Mouse (Mus musculus) adrenal gland, postnatal 25 days (tissue): ENCODE results near the gene Celf5. TPM values are rescaled to one million over a fixed set of nuclear protein-coding genes. Genes with fewer than 3 reads are reported as not detected.
A peak's percentile ranks its signal among the peaks of the same experiment; 100 is the strongest.

Experiments used
- DNase-seq: peaks from one replicate; pipeline ENCODE4 v3.0.0; 2021; ENCODE audit warnings: mixed read lengths
- total RNA-seq: library from RNA; stranded (reverse); gene quantifications from 2 replicates; pipeline ENCODE4 v1.2.3, GENCODE M21; 2021

Celf5 gene
- total RNA-seq, 1 experiment from 2014 or later = 1.2 TPM

DNA sequence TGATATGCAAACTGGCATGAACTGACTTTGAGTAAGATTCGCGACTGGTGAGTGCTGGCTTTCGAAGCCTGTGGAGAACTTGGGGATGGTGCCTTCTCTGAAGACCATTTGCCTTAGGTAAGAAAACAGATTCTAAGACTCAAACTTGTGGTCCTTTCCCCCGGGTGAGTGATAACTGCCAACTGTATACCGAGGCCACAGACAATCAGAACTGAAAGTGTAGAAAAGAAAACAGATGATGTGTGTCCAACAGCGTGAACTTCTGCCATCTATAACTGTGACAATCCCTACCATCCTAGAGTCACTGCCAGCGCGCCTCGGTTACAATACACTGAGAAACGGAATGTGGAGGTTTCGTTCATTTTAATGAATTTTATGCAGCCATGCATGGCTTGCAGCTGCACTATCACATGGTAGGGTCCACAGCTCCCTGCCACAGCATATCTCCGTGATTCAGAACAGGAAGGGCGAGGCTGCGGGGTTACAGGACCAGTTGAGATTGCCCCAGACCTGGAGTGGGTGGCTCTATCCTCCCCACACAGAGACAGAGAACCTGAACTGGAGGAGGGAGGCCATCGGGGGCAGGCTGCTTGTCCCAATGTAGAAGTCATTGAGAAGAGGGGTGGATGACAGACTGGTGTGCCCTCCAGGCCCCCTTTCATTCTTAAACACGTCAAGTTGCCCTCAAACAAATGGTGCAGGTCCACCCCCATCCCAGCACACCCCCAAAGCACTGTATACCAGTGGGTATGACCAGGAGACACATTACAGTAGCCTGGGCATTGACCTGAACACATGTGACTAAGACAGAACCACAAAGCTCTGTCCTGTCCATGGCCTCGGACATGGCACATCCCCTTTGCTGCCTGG, 15.1 kb upstream of the Celf5 start:
- DNase-seq = no peak

DNA sequence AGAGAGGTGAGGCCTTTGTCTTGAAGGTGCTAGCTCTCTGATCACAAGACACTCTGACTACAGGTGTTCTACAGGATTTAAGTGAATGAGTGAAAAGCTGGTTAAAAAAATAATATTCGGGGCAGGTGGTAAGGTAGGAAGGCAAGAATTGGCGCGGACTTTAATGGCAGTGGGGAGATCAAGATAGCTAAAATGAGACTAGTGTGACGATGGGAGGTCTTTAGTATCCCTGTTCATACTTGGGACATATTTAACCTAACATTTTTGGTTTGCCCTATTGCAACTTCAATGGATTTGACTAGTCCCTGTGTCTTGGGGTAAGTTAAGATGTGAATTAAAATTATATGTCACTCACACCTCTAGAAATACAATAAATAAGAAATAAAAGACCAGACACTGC, 14.5 kb upstream of the Celf5 start:
- DNase-seq = no peak

DNA sequence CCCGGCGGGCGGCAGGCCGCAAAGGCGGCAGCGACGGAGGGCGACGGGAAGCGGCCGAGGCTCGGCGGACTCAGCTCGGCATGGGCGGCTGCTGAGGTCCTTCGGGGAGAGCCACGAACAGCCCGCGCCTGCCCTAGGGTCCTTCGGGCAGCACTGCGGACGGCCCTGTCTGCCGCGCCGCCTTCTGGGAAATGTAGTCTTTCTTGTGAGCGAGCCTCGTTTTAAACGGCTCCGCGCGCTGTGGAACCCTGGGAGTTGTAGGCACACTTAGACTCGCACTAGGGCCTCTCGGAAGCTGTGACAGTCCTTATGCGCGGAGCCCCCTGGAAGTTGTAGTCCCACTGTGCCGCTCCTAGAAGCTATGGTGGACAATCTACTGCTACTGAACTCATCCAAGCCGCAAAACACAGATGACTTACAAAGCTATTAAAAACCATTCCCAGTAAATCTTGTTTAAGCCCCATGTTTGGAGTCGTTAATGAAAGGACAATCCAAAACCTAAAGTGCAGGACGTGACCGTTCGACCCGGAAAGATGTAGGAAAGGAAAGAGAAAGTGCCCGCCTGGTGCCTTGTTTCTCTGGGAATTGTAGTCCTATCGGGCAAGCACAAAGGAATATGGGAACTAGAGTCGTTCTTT, 13.9 kb upstream of the Celf5 start, which contains the start of gene Ncln:
Gene Ncln (minus strand): TSS at position 129 of the 638 bp plus-strand sequence.
- DNase-seq = peak; percentile 95

DNA sequence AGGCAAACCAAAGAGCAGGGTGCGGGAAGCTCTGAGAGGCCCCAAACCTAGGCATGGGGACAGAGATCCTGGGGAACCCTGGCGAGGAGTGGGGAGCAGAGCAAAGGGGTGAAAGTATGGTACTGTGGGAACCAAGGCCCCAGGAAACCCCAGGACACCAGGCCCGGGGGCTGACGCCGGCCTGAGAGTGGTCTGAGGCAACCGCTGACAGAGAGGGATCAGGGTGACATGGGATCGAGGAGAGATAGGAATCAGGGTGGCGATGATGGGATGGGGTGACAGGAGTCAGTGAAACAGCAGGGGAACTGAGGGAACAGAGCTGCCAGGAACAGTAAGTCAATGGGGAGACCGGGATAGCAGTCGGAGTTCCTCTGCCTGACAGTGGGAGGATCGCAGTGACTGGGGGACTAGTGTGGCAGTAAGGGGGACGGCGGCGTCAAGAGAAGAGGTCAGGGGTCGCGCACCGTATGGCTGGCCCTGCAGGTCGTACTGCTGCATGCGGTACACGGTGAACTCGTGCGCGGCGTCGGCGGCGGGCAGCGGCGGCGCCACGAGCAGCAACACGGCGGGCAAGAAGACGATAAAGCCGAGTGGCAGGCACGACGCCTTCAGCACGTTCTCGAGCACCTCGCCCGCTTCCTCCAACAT, 13.2 kb upstream of the Celf5 start:
- no peak for DNase-seq

DNA sequence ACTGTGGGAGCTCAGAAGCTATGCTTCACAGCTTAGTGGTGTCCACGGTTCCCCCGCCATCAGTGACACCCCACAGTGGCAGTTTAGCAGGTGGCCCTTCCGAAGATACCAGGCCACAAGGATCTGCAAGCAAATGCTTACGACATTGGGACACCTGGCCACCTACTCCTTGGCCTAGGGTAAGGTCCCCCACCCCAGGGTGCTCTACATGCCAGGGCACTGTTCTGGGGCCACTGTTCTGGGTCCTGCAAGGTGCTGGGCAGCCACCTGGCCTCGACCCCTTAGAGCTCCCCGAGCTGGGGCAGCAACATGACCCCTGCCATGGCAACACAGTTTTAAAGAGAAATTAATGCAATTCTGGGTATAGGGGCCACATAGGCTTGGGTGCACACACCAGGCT, 12.6 kb upstream of the Celf5 start:
- no peak for DNase-seq

DNA sequence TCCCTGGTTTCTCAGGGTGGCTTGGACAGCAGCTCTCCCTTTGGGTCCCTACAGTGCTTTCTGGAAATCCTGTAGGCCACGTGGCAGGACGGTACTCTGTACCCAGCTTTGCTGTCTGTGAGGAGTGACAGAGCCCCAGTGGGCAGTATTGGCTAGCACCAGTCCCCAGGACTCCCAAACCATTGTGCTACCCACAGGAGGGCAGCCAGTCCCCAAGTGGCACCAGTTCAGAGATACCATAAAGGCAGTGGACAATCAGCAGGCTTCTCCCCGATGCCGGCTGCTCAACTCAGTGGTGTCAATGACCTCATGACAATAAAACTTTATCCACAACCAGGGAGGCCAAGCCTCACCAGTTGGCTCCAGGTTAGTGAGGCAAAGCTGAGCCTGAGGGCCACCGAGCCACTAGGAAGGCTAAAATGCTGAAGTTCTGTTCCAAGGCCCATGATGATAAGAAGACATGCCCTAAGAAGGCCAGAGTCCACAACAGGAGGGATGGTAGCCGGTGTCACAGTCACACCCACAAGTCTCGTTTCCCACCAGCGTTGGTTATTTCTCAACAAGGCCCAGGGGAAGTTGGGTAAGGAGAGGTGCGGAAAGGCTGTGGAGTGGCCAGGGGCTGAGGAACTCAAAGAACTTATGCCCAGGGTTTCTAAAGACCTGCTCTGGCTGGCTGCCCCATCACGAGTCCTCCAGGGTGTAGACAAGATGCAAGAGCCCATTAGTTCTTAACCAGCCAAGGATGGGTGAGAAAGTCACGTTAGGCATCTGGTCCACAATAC, 11.9 kb upstream of the Celf5 start:
- DNase-seq = no peak

DNA sequence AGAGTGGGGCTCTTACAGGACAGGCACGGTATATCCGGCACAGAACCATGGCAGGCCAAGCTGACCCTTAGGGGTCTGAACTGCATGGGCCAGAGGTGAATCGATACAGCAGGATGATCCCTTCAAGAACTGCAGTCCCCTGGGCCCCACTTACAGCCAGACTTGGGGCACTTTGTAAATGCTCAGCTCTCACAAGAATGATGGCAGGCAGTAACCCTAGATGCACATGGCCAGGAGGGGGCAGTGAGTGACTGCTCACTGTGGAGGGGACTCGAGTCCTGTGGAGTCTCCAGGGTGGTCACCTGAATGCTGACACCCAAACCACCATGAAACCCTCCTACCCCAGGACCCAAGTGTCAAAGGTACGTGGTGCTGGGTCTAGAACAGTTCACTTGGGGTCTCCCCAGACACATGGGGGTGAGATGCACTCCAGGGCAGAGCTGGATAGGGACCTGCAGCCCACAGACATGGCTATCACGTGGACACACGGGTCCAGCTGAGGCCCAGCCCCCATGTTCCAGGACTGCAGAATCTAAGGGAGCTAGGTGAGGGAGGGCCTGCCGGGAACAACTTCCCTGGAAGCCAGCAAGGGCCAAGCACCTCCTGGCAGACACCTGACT, 11.2 kb upstream of the Celf5 start:
- no peak for DNase-seq

DNA sequence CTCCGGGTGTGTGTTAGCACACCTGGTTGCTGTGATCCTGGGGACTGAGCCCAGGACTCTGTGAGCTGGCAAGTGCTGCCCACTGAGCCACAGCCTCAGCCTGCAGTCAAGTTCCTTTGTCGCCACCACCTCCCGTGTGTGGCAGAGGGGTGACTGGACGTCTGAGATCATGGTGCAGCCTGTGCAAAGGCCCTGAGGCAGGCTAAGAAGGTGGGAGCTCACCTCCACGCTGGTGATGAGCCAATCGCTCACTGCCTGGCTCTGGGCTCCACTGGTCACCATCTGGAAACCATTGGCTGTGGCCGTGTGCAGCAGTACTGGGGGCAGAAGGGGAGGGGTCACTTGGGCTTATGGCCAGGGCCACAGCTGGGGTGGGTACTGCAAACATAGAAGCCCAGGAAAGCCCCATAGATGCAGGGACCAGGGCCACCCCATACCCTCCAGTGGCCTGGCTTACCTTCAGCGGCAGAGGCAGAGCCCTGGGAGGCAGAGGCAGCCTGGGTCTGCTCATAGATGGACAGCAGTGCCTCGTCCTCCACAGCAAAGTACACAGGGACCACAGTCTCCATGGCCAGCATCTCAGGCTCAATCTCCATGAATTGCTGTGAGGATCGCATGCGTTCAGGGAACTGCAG, 10.2 kb upstream of the Celf5 start:
- DNase-seq = no peak

DNA sequence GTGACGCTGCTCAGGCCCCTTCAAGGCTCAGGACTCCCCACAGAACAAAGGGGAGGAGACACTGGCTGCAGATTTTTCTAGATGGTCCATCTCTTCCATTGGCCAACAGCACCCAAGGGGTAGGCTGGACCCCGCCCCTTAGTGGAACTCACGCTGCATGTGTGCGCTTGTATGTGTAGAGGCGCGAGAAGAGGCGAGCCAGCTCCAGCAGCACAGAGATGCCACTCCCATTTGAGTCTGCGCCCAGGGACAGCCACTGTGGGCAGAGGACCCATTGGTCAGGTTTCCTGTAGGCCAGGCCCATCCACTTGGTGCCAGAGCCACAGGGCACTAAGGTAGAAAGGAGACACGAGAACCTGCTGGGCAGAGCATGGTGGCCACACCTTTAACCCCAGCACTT, 8.5 kb upstream of the Celf5 start:
- DNase-seq = no peak

DNA sequence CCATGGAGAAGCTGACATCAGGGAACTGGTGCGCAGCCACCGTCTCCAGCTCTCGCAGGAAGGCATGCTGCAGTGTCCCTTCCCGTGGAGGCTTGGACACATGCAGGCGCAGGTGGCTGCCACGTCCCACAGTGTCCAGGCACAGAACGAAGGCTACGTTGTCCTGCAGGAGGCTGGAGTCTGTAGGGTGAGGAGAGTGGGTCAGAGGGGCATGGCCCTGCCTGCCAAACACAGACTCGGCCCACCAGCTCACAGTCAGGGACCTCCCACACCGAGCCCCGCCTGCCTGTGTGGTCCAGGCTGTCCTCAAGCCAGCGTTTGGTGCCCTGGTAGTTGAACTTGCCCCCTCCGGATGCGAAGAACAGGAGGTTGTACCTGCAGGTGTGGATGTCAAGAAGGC, 7.4 kb upstream of the Celf5 start:
- no peak for DNase-seq

DNA sequence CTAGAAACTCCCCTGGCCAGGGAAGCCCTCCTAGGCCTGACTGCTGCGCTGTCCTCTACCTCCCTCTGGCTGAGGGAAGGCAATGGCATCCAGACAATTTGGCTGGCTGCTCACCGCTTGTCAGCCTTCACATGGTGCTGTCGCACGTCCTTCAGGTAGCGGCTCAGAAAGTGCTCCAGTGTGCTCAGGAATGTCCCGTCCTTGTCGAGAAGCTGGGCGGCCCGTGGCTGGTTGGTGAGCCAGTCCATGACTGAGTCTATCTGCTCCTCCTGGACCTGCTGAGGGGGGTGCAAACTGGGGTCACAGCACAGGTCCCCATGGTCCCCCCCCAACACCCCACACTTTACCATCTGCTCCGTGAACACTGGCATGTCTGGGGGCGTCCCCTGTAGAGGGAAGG, 5.6 kb upstream of the Celf5 start:
- no peak for DNase-seq

DNA sequence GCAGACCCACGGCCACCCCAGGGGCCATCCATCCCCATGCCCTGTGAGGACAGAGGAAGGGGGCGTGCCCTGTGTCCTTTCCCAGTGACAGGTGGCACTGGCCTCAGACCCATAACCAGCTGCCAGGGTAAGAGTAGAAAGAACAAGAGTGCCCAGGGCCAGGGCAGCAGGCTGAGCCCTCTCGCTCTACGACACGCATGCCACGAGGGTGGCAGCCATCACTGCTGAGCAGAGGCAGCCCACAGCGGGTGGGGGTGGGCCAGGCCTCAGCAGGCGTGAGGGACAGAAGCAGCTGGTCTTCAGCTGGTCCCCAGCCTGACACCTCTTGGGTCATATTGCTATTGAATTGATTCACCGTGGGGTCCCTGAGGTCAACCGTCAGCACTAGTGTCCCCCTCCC, 4.0 kb upstream of the Celf5 start:
- DNase-seq = no peak

DNA sequence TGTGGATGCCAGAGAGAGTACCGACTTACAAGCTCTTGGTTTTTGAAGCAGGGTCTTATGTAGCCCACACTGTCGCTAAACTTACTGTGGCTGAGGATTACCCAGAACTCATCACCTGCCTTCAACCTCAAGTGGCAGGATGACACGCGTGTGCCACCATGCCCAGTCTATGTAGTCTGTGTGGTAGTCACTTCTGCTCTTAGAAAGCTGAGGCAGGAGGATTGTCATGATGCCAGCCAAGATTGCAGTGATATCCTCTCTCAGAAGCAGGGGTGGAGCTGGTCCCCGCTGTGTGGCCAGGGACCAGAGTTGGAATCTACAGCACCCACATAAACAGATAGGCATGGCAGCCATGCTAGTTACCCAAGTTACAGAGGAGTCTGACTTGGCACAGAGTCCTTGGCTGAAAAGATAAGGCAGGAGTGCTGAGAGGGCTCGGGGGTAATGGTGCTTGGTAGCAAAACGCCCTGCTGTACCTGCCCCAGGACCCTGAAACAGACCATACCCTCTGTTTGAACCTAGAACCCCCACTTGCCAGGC, 3.0 kb upstream of the Celf5 start:
- DNase-seq = no peak

DNA sequence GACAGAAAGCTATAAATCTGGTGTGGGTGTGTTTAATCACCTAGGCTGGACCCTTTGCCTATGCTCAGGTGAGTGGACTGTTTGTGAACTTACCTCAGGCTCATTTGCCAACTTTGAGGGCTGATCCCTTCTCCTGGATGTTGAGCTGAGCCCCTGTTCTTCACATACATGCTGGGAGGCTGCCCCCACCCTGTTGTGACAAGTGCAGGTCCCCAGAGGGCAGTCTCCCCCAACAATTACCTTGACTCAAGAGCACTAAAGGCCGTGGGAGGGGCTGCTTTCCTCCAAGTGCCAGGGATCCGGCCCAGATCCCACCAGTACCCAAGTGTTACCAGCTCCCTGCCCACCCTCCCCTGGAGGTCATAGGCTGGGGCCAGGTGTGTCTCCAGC, 2.5 kb upstream of the Celf5 start:
- no peak for DNase-seq

DNA sequence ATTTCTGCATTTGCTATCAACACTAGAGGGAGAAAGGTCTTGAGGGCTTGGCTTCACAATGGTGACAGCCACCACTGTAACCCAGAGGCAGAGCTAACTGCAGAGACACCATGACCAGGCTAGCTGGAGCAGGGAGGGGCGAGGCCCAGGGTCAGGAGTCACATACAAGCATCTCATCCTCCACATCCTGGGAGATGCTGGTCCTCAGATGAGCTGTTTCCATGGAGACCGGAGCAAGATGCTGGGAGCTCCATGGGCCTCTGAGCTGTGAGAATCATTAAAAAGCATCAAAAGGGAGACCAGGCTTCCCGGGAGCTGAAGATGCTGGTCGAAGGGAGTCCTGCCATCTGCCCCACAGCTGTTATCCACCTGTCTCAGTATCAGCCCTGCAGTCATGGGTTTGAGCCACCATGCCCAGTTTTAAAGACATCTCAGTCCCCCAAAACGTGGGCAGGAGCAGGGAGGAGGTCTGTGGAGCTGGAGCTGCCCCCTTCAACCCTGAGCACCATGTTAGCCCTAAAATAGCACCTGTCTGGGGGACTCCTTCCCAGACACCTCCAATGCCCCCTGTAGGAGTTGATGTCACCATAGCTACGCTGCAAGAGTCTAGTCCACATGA, 2.0 kb upstream of the Celf5 start:
- no peak for DNase-seq

DNA sequence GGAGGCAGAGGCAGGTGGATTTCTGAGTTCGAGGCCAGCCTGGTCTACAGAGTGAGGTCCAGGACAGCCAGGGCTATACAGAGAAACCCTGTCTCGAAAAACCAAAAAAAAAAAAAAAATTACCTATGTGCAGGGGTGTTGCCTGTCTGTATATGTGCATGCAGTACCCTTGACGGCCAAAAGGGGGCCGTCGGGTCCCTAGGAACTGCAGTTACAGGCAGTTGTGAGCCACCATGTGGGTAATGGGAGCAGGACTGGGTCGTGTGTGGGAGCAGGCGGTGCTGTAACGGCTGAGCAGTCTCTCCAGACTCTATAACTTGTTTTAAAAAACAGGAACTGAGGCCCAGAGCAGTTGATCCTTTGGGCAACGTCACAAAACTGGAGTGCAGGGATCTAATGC, 1.5 kb upstream of the Celf5 start:
- DNase-seq = no peak

DNA sequence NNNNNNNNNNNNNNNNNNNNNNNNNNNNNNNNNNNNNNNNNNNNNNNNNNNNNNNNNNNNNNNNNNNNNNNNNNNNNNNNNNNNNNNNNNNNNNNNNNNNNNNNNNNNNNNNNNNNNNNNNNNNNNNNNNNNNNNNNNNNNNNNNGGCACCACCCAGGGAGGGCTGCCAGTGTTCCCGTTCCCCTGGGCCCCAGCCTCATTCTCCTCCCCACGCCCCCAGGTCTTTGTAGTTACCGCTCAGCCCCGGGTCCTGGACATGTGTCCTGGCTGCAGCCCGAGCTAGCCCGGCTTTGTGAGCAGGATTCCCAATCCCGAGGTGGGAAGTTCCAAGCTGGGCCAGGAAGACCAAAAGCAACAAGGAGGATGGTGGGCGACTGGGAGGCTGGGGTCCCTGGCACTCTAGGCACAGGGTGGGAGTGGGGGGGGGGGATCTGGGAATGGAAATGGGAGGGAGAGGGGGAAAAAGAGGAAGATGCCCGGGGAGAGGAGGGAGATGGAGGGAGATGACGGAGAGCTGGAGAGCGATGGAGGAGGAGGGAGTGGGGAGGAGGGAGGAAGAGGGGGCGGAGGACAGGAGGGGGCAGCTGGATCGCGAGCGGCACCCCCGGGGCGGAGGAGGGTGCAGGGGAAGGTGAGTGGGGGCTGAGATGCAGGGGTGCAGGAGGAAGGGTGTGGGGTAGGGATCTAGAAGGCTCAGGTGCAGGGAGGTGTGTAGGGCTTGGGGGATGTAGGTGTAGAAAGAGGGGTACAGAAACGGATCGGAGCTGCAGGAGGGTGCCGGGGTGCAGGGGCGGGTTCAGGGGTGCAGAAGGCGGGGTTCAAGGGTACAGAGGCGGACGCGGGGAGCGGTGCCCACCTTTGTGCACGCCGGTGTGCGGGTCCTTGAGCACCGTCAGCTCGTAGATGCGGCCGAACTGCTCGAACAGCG, 640 bp downstream of the Celf5 start:
- no peak for DNase-seq

DNA sequence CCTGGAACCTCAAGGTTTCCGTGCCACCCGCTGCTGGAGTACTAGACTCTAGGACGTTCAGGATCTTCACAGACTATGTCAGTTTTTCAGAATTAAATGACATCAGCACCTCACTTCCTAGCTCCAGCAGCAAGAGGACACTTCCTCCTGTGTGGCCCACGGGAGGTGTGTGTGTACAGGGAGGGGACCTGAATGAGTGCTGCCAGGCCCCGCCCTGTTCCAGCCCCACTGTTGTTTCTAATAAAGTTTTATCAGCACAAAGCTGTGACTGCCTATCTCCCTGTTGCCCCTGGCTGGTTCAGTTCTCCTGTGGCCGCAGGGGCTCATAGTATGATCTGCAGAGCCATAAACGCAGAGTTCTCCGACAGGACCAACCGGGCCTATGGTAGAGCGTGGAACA, 8.0 kb downstream of the Celf5 start:
- DNase-seq = no peak

DNA sequence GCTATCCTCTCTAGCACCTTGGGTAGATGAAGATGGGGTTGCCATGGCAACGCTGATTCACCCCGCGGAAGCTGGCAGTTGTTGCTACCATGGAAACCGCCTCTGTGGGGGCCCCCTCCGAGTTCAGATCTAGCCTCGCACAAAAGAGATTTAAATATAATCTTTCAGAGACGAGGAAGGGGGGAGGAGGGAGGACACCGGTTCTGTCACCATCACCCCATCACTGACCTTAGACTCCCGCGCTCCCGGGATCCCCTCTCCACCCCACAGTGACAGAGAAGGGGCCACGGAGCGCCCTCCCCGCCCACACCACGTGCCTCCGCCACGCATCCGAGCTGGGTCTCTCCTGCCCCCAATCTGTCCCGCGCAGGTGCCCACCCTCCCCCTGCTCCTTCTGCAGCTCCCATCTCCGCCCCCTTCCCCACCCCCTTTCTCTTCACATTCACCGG, 9.5 kb downstream of the Celf5 start:
- no peak for DNase-seq
